Mouse (Mus musculus): ENCODE data around the gene Dnah1. TPM values are rescaled to one million over a fixed set of nuclear protein-coding genes. Genes with fewer than 3 reads are reported as not detected.
A peak's percentile ranks its signal among the peaks of the same experiment; 100 is the strongest.

The Dnah1 gene
- polyA plus RNA-seq, 2 experiments = 5.6 to 12.1 TPM

DNA sequence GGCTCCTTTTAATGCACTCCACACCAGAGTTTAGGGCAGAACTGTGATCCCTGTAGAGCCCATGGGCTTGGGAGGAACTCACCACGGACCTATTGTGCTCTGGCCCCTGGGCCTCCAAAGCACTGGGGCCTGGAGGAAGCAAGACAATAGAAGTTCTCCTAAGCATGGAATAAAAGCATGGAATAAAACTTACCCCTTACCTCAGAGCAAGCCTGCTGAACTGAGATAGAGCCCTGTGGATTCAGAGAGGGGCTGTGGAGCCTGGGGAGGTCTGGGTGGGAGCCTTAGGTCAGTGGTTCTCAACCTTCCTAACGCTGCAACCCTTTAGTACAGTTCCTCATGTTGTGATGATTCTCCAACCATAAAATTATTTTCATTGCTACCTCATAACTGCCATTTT lies 106.8 kb downstream of the Dnah1 start, which contains the start of gene Nisch:
Nisch (minus strand) TSS at position 101 of the 400 bp plus-strand sequence.
- TF ChIP-seq POLR2A (IDR thresholded peaks at IDR 0.05; ENCODE audit: borderline replicate concordance, extremely low read depth, insufficient read depth, insufficient read length) = no peak
- Histone ChIP-seq H3K27ac (replicated peaks; ENCODE audit: low read depth, low read length) (no peak within 1 kb of the TSS), H3K9me3 (ENCODE audit: control insufficient read depth, low read length) (no peaks in the 10 kb centered on the region), H3K36me3 (ENCODE audit: control insufficient read depth, insufficient read depth, low read length) (no peaks in the 10 kb centered on the region), H3K4me1 (ENCODE audit: control insufficient read depth, insufficient read depth, low read length) (0 out of 2 replicates have a peak, but pooled peaks cover 10% of the 10 kb centered on the region), H3K9ac (ENCODE audit: low read depth, low read length, severe bottlenecking) (peak within 1 kb of the TSS; percentile 39), H3K4me2 (replicated peaks; ENCODE audit: low read depth, low read length, severe bottlenecking) (peak within 1 kb of the TSS; percentile 26), H3K27me3 (ENCODE audit: control insufficient read depth, insufficient read depth, low read length) (no peaks in the 10 kb centered on the region), H3K4me3 (replicated peaks; ENCODE audit: low read length) (no peak within 1 kb of the TSS)
- DNase-seq (ENCODE audit: low spot score) (no peak), ATAC-seq (ENCODE audit: low FRiP score, low read depth) (no peak)
- WGBS = 85% methylated on average over 2 of the region's 2 CpGs

DNA sequence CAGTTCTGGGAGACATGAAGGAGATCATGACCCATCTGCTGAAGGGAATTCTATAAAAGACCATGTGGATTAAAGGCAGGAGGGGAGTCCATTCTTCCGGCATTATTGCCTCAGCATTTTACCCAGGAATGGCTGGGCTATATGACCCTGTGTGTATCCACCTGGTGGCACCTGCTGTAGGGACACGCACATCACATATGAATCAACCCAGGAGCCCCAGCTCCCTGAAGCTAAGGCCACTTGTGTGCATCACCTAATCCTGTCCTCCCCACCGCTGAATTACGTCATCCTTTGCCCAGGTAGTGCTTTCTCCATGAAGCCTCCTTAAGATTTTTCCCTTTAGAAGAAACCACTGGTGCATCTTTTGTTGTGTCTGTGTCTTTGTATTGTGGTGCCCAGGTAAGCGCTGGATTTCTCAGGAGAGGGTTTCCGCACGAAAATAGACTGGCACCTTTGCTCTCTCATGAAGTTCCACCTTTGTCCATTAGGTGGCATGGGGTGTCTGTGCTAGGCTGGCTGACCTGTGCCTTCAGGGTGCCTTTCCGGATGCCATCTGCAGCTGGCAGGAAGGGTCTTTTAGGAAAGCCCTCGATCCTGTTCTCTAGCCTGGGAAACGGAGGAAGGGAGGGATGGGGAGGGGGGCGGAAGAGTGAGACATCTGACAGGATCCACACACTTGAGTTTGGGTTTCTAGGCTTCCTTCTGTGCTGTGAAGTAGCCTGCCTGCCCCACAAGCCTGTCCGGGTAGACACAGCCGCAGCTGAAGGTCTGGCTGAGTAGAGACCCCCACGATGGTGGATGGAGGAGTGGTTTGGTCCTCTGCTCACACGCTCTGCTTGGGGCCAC lies 108.3 kb downstream of the Dnah1 start:
- Histone ChIP-seq H3K4me3 (replicated peaks; ENCODE audit: low read length) (no peak overlapping the region), H3K4me2 (replicated peaks; ENCODE audit: low read depth, low read length, severe bottlenecking) (no peak overlapping the region), H3K4me1 (ENCODE audit: control insufficient read depth, insufficient read depth, low read length) (0 out of 2 replicates have a peak, but pooled peaks cover 10% of the 10 kb centered on the region), H3K27me3 (ENCODE audit: control insufficient read depth, insufficient read depth, low read length) (no peaks in the 10 kb centered on the region), H3K9me3 (ENCODE audit: control insufficient read depth, low read length) (no peaks in the 10 kb centered on the region), H3K36me3 (ENCODE audit: control insufficient read depth, insufficient read depth, low read length) (no peaks in the 10 kb centered on the region), H3K9ac (ENCODE audit: low read depth, low read length, severe bottlenecking) (peak overlapping the region; percentile 39), H3K27ac (replicated peaks; ENCODE audit: low read depth, low read length) (no peak overlapping the region)
- 33% methylated on average over 15 of the region's 15 CpGs for WGBS
- TF ChIP-seq POLR2A (IDR thresholded peaks at IDR 0.05; ENCODE audit: borderline replicate concordance, extremely low read depth, insufficient read depth, insufficient read length) = no peak
- ATAC-seq (ENCODE audit: low FRiP score, low read depth) (peak; percentile 53; the same call in 1 of the 2 replicates), DNase-seq (ENCODE audit: low spot score) (peak; percentile 67)

DNA sequence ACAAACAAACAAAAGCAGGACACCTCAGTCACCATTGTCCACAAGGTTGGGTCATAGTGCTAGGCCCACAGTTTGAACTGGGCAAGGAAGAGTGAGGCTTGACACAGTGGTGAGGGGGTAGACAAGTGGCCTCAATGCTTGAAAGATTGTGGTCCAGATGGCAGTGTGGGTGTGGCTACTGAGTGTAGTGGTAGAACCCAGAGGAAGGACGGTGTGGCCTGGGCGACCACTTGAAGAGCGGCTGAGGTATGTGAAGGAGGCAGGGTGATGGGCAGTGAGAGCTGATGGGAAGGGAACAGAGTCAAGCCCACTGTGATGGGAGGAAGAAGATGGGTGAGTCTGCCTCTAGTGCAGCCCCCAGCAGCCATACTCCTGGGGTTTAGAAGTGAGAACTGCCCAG lies 109.0 kb downstream of the Dnah1 start:
- no peak overlapping the region for H3K27ac ChIP-seq (replicated peaks; ENCODE audit: low read depth, low read length)
- H3K27me3 ChIP-seq (ENCODE audit: control insufficient read depth, insufficient read depth, low read length) = no peaks in the 10 kb centered on the region
- no peak for ATAC-seq (ENCODE audit: low FRiP score, low read depth)
- no peak overlapping the region for H3K4me3 ChIP-seq (replicated peaks; ENCODE audit: low read length)
- no peak for DNase-seq (ENCODE audit: low spot score)
- H3K4me2 ChIP-seq (replicated peaks; ENCODE audit: low read depth, low read length, severe bottlenecking) = no peak overlapping the region
- H3K4me1 ChIP-seq (ENCODE audit: control insufficient read depth, insufficient read depth, low read length) = 0 out of 2 replicates have a peak, but pooled peaks cover 10% of the 10 kb centered on the region
- no peak overlapping the region for H3K9ac ChIP-seq (ENCODE audit: low read depth, low read length, severe bottlenecking)
- no peak for TF ChIP-seq POLR2A (IDR thresholded peaks at IDR 0.05; ENCODE audit: borderline replicate concordance, extremely low read depth, insufficient read depth, insufficient read length)
- no peaks in the 10 kb centered on the region for H3K36me3 ChIP-seq (ENCODE audit: control insufficient read depth, insufficient read depth, low read length)
- H3K9me3 ChIP-seq (ENCODE audit: control insufficient read depth, low read length) = no peaks in the 10 kb centered on the region
- WGBS = 76% methylated on average over 3 of the region's 3 CpGs

DNA sequence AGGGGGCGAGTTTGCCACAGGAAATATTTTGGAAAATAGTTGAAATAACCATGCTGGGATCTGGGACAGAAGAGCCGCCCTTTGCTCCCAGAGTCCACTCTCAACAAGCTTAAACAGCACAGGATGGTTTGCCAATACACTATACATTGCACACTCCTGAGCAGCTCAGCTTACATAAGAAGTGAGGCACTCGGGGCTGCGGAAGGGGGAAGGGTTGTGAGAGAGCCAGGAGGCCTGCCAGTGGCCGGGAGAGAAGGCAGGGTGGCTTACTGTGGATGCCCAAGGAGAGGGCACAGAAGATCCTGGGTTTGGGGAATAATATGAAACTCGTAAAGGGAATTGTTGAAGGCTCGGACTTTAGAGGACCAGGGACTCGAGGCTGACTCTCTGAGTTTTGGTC lies 109.8 kb downstream of the Dnah1 start:
- H3K4me1 ChIP-seq (ENCODE audit: control insufficient read depth, insufficient read depth, low read length) = 0 out of 2 replicates have a peak, but pooled peaks cover 10% of the 10 kb centered on the region
- H3K9me3 ChIP-seq (ENCODE audit: control insufficient read depth, low read length) = no peaks in the 10 kb centered on the region
- ATAC-seq (ENCODE audit: low FRiP score, low read depth) = no peak
- H3K9ac ChIP-seq (ENCODE audit: low read depth, low read length, severe bottlenecking) = peak overlapping the region; percentile 0; the same call in 1 of the 2 replicates
- no peak overlapping the region for H3K4me2 ChIP-seq (replicated peaks; ENCODE audit: low read depth, low read length, severe bottlenecking)
- H3K4me3 ChIP-seq (replicated peaks; ENCODE audit: low read length) = no peak overlapping the region
- WGBS = 68% methylated on average over 8 of the region's 8 CpGs
- TF ChIP-seq POLR2A (IDR thresholded peaks at IDR 0.05; ENCODE audit: borderline replicate concordance, extremely low read depth, insufficient read depth, insufficient read length) = no peak
- no peak overlapping the region for H3K27ac ChIP-seq (replicated peaks; ENCODE audit: low read depth, low read length)
- no peaks in the 10 kb centered on the region for H3K36me3 ChIP-seq (ENCODE audit: control insufficient read depth, insufficient read depth, low read length)
- DNase-seq (ENCODE audit: low spot score) = no peak
- H3K27me3 ChIP-seq (ENCODE audit: control insufficient read depth, insufficient read depth, low read length) = no peaks in the 10 kb centered on the region

DNA sequence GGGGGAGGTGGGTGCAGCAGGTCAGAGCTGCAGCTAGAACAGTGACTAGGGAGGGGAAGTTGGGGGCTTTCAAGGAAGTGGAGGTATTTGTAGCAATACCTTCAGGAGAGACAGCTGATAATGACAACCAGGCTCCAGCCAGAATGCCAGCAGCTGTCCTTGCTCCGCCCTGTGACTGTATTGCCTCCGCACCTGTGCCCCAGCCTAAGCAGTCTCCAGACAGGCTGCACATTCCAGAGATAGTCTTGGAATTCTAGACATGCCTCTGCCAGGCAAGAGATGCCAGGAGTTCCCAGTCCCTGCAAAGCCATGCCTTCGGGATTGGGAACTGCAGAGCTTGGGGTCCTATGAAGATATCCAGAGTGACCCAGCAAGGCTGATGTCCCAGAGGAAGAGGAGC lies 111.2 kb downstream of the Dnah1 start:
- Histone ChIP-seq H3K4me3 (replicated peaks; ENCODE audit: low read length) (no peak overlapping the region), H3K27ac (replicated peaks; ENCODE audit: low read depth, low read length) (no peak overlapping the region), H3K9ac (ENCODE audit: low read depth, low read length, severe bottlenecking) (no peak overlapping the region), H3K36me3 (ENCODE audit: control insufficient read depth, insufficient read depth, low read length) (no peaks in the 10 kb centered on the region), H3K4me1 (ENCODE audit: control insufficient read depth, insufficient read depth, low read length) (0 out of 2 replicates have a peak, but pooled peaks cover 8% of the 10 kb centered on the region), H3K27me3 (ENCODE audit: control insufficient read depth, insufficient read depth, low read length) (no peaks in the 10 kb centered on the region), H3K4me2 (replicated peaks; ENCODE audit: low read depth, low read length, severe bottlenecking) (no peak overlapping the region), H3K9me3 (ENCODE audit: control insufficient read depth, low read length) (no peaks in the 10 kb centered on the region)
- ATAC-seq (ENCODE audit: low FRiP score, low read depth) = peak; percentile 27; the same call in 1 of the 2 replicates
- TF ChIP-seq POLR2A (IDR thresholded peaks at IDR 0.05; ENCODE audit: borderline replicate concordance, extremely low read depth, insufficient read depth, insufficient read length) = no peak
- 55% methylated on average over 3 of the region's 3 CpGs for WGBS
- DNase-seq (ENCODE audit: low spot score) = no peak
